Mouse (Mus musculus): Measurements from ENCODE around the gene Lnx2.

Gene Lnx2

DNA sequence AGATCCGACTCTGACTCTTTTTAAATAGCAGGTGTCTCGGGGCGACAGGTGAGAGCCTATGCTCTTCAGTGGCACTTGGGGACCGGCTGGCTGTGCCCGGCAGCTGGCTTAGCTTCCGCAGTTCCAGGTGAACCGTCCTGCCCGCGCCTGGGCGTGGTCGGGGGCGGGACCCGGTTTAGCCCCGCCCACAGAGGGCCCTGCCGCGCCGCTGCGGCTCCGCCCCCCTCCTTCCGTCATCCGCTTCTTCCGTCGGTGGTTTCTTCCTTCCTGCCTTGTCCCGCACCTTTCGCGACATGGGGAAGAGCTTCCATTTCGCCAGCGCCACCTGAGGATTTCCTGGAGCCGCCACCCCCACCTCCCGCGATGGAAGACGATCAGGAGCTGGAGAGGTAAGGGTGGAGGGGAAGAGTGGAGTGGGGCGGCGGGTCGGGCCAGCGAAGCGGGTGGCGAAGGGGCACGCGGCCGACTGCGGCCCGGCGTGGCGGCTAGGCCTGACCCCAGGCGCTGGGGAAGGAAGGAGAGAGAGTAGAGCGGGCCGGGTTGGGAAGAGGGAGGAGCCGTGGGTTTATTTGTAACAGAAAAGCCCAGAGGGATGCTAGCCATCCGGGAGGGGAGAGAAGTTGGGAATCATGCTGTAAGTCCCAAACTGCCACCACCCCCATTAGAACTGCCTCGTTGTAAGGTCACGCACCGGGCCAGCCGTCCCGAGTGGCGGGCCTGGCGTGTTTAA, 1.1 kb upstream of the Lnx2 start:
- peak; percentile 82 for DNase-seq (ENCODE audit: low read depth, low spot score)

DNA sequence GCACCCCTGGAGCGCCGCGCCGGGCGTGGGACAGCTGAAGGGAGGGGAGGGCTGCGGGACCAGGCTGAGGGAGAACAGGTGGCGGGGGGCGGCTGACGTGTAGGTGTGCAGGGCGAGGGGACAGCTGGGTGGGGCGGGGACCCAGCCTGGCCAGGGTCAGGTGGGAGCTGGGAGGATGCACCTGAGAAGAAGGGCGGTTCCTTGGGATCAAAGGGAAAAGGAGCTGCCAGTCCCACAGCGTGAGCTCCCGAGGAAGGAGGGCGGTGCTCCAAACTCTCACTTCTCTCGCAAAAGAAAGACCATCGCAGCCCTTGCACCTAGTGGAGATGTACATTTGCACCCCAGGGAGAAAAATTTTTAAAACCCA, 396 bp upstream of the Lnx2 start, which contains the start of gene Polr1d:
Polr1d (plus strand) TSS at position 252 of the 367 bp plus-strand sequence.
- DNase-seq (ENCODE audit: low read depth, low spot score), result no peak

DNA sequence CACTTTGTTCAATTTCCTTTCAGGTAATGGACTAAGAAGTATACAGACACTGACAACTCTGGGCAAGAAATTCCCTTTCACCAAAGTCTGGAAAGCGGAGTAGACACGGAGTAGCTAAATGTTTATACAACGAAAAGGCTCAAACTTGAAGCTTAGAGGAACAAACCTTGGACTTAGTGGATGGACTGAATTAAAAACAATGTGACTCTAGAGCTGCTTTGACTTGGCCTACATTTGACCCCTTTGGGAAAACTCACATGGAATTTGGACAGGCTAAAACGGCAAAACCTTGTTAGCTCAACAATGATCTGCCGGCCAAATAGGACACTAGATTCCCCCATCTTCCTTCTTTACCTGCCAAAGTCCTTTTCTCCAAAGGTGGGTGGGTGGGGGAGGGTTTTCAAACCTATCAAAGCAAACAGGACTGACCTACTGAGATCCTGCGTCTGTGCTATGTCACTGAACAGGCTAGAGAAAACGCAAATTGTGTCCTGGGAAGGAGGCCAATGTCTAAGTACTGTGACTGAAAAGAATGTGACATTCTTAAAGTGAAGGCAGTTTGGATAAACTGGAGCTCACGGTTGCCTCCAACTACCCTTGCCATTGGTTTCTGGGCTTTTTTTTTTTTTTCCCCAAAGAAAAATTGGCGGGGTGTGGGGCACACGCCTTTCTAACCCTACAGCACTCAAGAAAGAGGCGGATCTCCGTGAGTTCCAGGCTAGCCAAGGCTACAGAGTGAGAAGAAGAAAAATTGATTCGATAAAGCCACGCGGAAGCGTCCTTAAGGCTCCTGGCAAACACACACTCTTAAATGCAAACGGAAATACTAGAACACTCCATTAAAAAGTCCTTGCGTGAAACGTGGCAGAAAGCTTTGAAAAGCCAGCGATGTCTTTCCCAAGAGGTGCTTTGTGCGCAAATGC, 1.0 kb downstream of the Lnx2 start:
- no peak for DNase-seq (ENCODE audit: low read depth, low spot score)

DNA sequence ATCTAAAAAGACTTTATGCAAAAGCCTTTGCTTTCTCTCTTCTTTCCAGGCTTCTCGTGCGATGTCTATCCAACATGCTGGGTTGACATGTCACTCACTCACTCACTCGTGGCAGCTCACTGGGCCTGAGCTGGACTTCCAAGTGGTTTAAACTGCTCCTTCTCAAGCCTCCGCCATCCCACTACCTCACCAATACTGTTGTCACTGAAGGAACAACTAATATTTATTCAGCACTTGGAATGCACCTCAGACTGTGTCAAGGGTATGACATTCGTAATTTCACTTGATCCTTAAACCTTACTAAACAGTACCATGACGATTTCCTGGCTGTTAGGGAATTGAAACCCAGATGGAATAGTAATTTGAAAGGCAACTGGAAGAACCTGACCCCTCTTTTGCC, 2.6 kb downstream of the Lnx2 start:
- no peak for DNase-seq (ENCODE audit: low read depth, low spot score)

DNA sequence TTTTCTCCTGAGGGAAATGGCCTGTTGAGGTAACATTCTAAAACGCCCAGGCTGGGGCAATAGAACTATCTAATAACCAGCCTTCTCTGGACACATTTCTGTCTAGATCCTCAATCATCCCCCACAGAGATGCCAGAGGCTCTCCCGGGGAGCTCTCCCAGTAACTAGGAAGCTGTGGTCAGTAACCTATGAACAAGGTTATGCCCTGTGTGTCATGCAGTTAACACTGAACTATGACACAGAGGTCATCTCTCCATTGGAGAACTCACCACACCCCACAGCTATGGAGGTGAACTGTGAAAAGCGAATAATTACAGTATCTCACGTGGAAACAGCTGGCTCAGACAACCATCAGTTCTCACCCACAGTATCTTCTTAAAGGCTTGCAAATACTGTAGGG, 4.5 kb downstream of the Lnx2 start:
- DNase-seq (ENCODE audit: low read depth, low spot score), result no peak

DNA sequence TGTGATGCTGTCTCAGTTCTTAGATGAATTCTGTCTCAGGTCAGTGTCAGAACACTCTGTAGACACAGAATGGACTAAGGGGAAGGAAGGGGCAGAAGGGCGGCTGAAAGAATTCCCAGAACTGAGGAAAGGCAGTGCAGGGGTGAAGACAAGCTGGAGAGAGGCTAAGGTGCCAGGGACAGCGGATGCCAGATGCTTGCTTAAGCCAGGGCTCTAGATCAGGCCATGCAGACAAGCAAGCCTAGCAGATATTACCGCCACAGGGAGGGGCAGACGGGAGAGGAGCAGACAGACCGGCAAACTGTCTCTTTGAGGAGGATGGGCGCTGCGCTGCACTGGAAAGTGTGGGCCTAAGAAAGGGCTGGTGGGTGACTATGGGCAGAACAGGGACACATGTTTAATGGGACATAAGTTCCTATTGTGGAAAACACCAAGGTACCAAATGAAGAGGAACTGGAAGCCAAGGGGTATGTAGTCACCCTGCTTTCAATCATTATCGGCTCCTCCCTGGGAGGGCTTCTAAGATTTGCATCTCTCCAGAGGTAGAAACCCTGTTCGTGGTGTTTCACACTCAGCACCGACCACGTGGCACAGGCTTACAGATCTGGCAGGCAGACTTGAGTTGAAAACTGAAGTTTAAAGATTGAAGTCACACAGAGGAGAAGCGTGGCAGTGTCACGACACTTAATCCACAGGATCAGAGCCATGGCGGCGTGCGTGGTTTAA, 5.4 kb downstream of the Lnx2 start:
- no peak for DNase-seq (ENCODE audit: low read depth, low spot score)

DNA sequence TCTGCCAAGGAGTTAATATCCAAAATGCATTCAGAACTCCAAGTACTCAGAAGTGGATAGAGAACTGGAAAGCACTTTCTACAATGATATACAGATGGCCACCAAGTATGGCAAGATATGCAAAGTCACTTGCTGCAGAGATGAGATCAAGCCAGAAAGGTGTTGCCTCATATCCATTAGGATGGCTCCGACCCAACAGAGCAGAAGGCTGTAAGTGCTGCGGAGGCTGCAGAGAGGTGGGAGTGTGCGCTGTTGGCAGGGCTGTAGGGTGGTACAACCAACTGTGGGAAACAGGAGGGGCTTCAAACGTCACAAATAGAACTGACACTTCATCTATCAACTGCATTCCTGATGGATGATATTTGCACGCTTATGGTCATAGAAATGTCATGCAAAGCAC, 7.5 kb downstream of the Lnx2 start:
- no peak for DNase-seq (ENCODE audit: low read depth, low spot score)

DNA sequence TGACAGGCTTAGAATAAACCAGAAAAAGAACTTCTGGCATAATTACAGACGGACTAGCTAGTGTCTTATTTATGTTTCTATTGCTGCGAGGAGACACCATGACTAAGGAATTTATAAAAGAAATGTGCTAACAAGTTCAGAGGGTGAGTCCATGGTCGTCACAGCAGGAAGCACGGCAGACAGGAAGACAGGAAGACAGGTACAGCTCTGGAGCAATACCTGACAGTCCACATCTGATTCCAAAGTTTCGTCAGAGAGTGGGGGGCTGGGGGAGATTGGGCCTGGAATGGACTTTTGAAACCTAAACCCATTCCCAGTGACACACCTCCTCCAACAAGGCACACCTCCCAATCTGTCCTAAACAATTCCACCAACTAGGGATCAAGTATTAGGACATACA, 9.4 kb downstream of the Lnx2 start:
- no peak for DNase-seq (ENCODE audit: low read depth, low spot score)

DNA sequence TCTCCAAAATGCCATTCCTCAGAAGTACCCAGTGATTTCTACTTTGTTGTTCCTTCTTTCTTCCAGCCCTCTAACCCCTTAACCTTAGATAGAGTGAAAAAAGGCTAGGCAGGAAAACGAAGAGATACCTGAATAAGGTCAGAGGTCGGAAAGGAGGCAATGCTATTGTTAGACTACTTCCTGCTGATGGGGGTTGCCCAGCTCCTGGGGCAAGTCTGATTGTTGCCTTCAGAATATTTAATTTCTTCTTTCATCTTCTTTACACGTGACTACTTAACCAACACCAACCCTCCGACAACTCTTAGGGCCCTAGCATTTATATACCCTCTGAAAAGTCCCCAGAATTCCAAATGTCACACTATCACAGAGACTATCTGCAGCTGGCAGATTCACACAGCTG, 10.3 kb downstream of the Lnx2 start:
- DNase-seq (ENCODE audit: low read depth, low spot score), result no peak

DNA sequence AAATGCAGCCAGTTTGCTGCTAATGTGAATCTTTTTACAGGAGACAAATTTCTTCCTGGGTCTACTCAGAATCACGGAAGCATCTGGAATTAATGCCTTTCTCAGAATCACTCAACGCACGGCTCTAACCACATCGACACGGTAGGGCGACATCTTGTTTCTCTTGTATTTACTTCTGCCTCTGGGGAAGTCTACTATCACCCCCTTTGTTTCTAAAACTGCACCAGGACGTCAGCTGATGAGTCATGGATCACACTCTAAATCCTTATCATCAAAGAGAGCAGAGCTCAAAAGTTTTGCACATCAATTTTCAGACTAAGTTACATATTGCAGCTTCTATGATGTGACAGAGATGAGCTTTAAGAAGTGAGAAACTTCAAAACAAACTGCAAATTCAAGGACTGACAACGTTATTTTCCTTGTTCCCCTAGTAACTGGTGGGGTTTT, 13.1 kb downstream of the Lnx2 start:
- no peak for DNase-seq (ENCODE audit: low read depth, low spot score)

DNA sequence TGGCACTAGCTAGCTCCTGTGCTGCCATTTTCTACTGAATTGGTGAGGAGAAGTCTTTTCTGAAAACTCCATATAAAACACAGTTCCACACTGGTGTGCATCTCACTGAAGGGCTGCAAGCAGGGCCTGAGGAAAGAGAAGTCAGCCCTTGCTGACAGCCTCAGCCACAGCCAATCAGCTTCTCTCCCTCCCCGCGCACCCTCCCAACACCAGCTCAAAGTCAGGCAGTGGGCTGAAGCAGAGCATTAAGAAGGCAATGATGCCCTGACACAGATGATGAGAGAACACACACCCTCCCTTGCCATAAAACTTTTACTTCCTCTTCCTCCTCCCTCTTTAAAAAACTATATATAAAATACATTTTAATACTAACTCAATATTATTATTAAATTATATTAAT, 16.4 kb downstream of the Lnx2 start:
- DNase-seq (ENCODE audit: low read depth, low spot score), result no peak

DNA sequence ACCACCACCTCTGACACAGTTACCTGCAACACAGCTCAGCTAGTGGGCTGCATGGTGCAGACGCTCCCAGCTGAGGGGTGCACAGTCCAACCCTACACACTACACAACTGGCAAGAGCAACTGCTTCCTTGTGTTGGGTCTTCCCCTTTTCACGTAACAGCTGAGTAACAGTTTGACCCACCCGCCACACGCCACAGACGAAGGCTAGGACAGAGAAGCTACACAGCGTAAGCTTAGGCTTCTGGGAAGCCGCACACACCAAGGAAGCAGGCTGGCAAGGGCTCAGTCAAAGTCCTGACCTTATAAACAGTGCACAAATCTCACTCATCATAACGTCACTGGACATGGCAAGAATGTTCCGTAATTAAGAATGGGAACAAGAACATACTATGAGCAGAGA, 17.1 kb downstream of the Lnx2 start:
- DNase-seq (ENCODE audit: low read depth, low spot score), result no peak

DNA sequence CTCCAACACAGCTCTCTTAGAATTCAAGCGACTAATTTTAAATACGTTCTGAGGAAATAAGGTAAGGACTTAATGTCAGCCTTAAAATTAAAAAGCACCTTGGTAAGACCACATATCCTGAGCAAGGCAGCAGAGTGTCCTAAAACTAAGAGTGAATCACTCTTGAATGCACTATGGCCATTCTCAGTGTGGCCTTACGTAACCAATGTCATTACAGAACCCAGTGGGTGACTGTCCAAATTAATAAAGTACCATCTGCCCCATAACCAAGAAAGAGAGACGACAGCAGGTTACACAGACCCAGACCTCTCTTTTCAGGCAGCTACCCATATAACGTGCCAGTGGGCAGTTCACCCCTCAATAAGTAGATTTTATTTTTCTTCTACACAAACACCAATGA, 17.7 kb downstream of the Lnx2 start:
- DNase-seq (ENCODE audit: low read depth, low spot score), result no peak

DNA sequence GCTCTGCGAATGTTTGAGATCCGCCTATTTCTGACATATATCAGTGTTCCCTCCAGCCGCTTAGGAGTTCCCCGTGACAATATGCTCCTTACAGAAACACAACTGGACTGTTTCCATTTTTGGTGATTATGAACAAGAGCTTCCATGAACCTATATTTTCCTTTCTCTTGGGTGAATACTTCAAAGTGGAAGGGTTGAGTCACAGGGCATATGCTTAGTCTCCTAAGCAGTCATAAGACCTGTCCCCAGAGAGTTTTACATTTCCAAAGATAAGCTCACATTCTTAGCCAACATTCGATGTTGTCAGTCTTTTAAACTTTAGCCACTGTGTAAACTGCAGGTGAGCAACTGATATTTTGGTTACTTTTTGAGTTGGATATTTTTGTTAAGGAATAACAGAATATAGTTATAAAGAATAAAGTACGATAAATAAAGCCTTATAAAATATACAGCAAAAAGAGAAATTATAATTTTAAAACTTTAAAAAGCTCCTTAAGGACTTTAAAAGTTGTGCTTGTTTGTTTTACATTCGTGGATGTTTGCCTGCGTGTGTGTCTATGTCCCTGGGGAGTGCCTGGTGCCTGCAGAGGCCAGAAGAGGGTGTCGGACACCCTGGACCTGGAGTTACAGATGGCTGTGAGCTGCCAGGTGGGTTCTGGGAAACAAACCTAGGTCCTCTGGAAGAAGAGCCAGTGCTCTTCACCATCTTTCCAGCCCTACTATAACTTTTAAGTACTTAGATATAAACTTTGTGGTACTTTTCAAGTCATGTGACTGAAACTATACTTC, 18.6 kb downstream of the Lnx2 start:
- no peak for DNase-seq (ENCODE audit: low read depth, low spot score)

DNA sequence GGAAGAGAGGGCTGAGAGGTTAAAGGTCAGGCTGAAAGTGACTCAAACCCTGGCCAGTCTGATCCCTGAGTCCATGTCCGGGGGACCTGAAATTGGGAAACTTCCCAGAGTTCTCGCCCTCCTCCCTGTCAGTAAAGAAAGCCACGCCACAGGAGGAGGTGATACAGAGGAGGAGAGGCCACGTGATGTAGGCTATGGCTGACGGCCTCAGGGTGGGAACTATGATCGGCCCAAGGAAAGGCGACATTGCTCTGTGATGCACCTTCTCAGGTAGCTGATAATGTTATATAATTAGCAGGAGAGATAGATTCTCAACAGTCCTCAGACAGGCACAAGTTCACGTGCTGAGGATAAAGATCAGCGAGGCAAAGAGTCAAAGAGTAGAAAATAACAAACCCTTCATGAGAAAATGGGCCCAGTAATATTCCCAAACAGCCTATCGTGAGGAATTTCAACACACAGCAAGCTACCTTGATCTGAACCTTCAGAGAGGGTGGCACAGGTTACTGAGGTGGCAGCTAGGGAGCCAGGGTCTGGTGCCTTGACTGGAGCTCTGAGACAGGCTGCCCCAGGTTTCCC, 19.6 kb downstream of the Lnx2 start:
- no peak for DNase-seq (ENCODE audit: low read depth, low spot score)

DNA sequence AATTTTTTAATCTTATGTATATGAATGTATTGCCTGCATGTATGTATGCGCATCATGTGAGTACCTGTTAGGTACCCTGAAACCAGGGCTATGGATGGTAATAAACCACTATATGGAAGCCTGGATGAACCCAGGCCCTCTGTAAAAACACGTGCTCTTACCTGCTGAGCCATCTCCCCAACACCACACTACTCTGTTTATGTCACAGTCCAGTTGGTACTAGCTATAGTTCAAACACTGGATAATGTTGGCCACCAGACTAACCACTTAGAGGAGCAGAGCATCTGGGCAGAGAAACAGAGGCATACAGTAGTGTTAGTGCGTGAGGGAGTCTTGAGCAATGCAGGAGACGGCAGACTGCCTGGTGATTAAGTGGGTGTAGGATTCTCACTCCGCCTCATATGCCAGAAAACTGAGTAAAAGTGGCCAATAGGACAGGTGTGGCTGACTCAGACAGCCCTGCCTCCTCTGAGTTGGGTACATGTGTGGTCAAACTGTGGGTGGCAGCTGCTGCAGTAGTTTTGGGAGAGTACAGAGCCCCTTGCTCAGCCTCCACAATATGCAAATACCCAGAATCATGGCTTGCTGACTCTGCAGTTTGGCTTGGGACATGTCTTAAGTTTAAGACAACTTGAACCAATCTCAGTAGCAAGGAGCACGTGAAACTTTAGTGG, 20.7 kb downstream of the Lnx2 start:
- no peak for DNase-seq (ENCODE audit: low read depth, low spot score)

DNA sequence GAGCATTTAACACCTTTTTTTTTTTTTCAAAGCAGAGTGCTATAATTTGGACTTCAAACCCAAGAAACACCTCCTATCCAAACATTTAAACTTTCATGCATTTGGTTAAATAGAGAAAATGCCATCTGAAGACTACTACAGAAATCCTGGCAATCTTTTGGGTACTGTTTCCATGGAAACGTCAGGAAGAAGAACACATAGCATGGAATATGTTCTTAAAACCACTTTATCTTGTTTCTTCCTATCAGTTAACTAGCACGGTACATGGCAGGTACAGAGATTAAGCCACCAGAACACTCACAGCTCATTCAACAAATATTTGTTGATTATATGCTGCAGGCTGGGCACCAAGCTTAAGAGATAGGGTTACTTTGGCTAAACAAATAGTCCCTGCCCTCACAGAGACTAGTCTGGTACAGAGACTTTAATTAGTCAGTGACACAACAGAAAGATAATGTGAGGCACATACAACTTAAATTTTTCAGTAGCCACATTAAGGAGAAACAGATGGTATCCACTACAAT, 21.6 kb downstream of the Lnx2 start:
- no peak for DNase-seq (ENCODE audit: low read depth, low spot score)

DNA sequence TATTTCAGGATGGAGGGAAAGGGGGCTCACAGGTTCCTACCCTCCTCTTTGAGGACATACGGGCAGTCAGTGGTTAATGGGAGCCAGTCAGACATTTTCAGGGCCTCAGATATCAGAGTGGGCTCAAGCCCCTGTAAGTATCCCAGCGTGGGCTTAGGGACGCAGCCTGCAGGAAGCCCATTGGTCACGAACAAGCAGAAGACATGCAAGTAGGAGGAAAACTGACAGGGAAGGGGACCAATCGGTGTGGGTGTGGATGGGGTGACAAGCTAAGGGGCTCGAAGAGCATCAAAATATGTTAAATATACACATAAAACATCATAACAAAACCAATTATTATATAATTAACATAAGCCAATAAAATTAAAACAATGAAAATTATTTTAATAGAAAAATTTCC, 22.1 kb downstream of the Lnx2 start:
- no peak for DNase-seq (ENCODE audit: low read depth, low spot score)

DNA sequence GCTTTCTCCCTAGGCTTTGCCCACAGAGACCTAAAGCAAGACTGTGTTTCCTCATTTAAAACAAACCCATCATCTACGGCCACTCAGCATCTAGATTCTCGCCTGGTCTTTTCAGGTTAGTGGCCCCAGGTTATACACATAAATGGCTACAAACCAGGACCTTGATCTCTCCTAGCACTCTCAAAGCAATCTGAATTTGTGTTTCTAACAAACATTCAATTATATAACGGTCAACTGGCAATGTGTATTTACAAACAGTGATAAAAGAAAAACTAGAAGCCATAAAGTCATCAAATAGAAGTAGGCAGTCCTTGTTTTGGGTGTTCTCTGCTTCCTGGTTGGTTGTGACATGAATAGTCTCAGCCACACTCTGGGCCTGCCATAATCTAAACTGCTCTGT, 22.9 kb downstream of the Lnx2 start:
- no peak for DNase-seq (ENCODE audit: low read depth, low spot score)

DNA sequence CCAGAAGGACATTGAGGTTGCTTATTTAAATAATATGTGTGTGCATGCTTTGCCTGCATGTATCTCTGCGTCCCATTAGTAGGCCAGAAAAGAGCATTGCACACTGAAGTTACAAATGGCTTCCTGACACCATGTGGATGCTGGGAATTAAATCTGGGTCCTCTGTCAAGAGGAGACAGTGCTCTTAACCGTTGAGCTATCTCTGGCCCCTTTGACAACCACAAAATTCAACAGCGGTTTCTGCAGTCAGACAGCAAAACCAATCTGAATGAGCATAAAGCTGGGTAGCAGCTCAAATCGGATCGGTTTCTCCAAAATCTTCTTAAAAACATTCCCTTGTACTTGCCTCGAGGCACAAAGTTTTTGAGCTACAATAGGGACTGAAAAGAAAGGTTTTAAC, 23.3 kb downstream of the Lnx2 start:
- no peak for DNase-seq (ENCODE audit: low read depth, low spot score)

DNA sequence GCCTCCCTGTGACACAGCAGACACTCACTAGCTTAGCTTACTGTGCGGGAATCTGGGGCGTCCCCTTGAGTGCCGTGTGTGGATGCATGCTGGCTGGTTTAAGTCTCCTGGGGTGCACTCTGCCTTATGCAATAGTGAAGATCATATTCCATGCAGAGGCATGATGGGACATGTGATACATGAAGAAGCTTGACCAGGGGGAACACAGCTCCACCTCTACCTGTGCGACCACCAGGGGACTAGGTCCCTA, 24.2 kb downstream of the Lnx2 start:
- no peak for DNase-seq (ENCODE audit: low read depth, low spot score)

Data from skeletal muscle tissue, adult 2 months (tissue).